Mouse (Mus musculus) thymus, adult 2 months (tissue): ENCODE measurements around the gene 2200002D01Rik. TPM values are rescaled to one million over a fixed set of nuclear protein-coding genes. Genes with fewer than 3 reads are reported as not detected.

Experiments
- DNase-seq: peaks from one replicate; pipeline ENCODE4 v3.0.0; 2021
- H3K27ac ChIP-seq: fragments of 200-500 bp; 2 replicates; pipeline ENCODE4 v1.5.1; 2012; ENCODE audit warnings: low read length, control low read depth; ENCODE audit not compliant: control insufficient read depth, insufficient read depth
- H3K27me3 ChIP-seq: fragments of 200-500 bp; 2 replicates; pipeline ENCODE4 v1.6.1; 2012; ENCODE audit warnings: mild to moderate bottlenecking, low read length, moderate library complexity, mixed read lengths; ENCODE audit not compliant: control insufficient read depth, insufficient read depth
- H3K36me3 ChIP-seq: fragments of 200-500 bp; 2 replicates; pipeline ENCODE4 v1.6.1; 2012; ENCODE audit warnings: mild to moderate bottlenecking, low read length, moderate library complexity; ENCODE audit not compliant: control insufficient read depth, insufficient read depth
- H3K4me1 ChIP-seq: fragments of 200-500 bp; replicated peaks from 2 replicates; pipeline ENCODE4 v1.6.1; 2012; ENCODE audit warnings: low read length; ENCODE audit not compliant: control insufficient read depth, insufficient read depth
- H3K4me3 ChIP-seq: fragments of 200-500 bp; 2 replicates; pipeline ENCODE4 v1.5.1; 2012; ENCODE audit warnings: mild to moderate bottlenecking, low read length, control low read depth, moderate library complexity; ENCODE audit not compliant: control insufficient read depth, insufficient read depth
- CTCF ChIP-seq: fragments of 200-500 bp; IDR thresholded peaks from 2 replicates; pipeline ENCODE4 v1.5.1; 2012; ENCODE audit warnings: mild to moderate bottlenecking, control low read depth, low read length, moderate library complexity, borderline replicate concordance; ENCODE audit not compliant: control insufficient read depth, poor library complexity, insufficient read depth; ENCODE audit errors: extremely low read depth
- POLR2A ChIP-seq: fragments of 200-500 bp; IDR thresholded peaks from 2 replicates; pipeline ENCODE4 v1.6.1; 2012; ENCODE audit warnings: mild to moderate bottlenecking, low read length, control low read depth, moderate library complexity; ENCODE audit not compliant: control insufficient read depth, poor library complexity, insufficient read depth; ENCODE audit errors: extremely low read depth
- WGBS: fragments of 180-500 bp; shearing (Covaris S2); methylation state at CpG from one replicate; pipeline ENCODE4 v1.1.7; 2018; 5-methylcytosine and 5-hydroxymethylcytosine counted together
- polyA plus RNA-seq: library from polyadenylated mRNA; depleted of rRNA; stranded (reverse); fragments of >200 nt; gene quantifications from 2 replicates; pipeline ENCODE4 v1.2.3, GENCODE M21; 2012

The 2200002D01Rik gene
- polyA plus RNA-seq, 1 experiment = 3.6 TPM

DNA sequence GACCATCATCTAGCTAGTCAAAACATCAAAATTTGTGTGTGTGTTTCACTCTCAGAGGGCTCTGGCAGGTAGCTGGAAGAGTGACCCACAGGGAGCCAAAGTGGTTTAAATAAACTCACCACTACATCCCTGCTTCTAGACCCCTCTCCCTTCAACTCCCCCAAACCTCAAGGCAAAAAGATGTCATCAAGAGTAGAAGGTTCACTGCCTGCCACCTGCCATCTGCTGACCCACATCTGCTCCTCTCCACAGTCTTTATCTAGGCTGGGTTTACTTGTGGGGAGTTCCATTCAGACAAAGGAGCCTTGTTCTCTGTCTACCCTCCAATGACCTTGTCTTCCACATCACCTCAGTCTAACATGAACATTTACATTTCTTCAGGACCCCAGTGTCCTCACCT, 31.0 kb upstream of the 2200002D01Rik start:
- TF ChIP-seq CTCF (no peak), POLR2A (no peak)
- peaks cover 3% of the 10 kb centered on the region; the same call in 1 of the 2 replicates for H3K36me3 ChIP-seq
- no peaks in the 10 kb centered on the region for H3K27me3 ChIP-seq
- H3K4me1 ChIP-seq = peaks cover 29% of the 10 kb centered on the region
- H3K27ac ChIP-seq = peak overlapping the region; percentile 85
- peak; percentile 39 for DNase-seq
- no peak overlapping the region for H3K4me3 ChIP-seq

- Histone ChIP-seq H3K4me1 (peaks cover 31% of the 10 kb centered on the region), H3K27ac (0 out of 2 replicates have a peak overlapping the region, but pooled peaks have one; percentile 28), H3K27me3 (no peaks in the 10 kb centered on the region), H3K36me3 (peaks cover 4% of the 10 kb centered on the region; the same call in 1 of the 2 replicates), H3K4me3 (no peak overlapping the region)
- DNase-seq = no peak
- whole genome bisulfite sequencing = 91% methylated on average over 4 of the region's 4 CpGs
- TF ChIP-seq CTCF (no peak), POLR2A (no peak)
Observed at GRCm38 (mm10) chr7:29277510-29277909, 29.2 kb upstream of the 2200002D01Rik start.

- peaks cover 4% of the 10 kb centered on the region; the same call in 1 of the 2 replicates for H3K36me3 ChIP-seq
- no peak for TF ChIP-seq POLR2A
- TF ChIP-seq CTCF = no peak
- H3K4me1 ChIP-seq = peaks cover 29% of the 10 kb centered on the region
- H3K4me3 ChIP-seq = no peak overlapping the region
- no peaks in the 10 kb centered on the region for H3K27me3 ChIP-seq
- no peak for DNase-seq
- WGBS = 88% methylated on average over 5 of the region's 5 CpGs
- no peak overlapping the region; the same call in 1 of the 2 replicates for H3K27ac ChIP-seq
Observed at GRCm38 (mm10) chr7:29276715-29277114, 28.4 kb upstream of the 2200002D01Rik start.

DNA sequence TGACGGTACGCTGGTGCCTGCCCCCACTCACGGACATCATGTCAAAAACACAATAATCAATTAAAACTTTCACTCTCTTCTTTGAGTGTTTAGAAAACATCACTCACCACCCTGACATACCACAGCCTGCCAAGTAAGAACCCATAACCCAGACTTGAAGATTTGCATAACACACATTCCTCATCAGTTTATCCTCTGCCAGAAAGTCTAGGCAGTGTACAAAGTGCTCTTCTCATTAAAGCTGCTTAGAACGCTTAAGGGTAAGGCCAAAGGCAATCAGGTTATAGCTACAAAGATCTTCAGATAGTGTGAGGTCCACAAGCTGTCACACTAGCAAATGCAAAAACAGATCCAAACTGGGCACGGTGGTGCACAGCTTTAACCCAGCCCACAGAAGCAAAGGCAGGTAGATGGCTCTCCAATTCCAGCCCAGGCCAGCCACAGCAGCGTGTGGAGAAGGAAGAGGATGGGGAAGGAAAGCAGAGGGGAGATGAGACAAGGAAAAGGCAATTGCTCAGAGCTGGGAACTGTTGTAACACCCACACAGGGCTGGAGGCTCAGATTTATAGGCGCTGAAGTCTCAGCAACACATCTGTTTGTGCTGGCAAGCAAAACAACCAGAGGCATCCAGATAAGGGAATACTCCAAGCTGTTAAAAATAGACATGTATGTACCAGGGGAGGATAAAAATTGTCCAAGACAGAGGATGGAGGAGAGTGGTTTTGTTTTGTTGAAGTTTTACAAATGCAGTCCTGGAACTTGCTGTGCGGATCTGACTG, 23.6 kb upstream of the 2200002D01Rik start:
- Histone ChIP-seq H3K36me3 (peaks cover 4% of the 10 kb centered on the region; the same call in 1 of the 2 replicates), H3K4me3 (no peak overlapping the region), H3K4me1 (peaks cover 21% of the 10 kb centered on the region), H3K27ac (peak overlapping the region; percentile 40; the same call in 1 of the 2 replicates), H3K27me3 (no peaks in the 10 kb centered on the region)
- 86% methylated on average over 8 of the region's 8 CpGs for WGBS
- no peak for DNase-seq
- TF ChIP-seq POLR2A (no peak), CTCF (no peak)

DNA sequence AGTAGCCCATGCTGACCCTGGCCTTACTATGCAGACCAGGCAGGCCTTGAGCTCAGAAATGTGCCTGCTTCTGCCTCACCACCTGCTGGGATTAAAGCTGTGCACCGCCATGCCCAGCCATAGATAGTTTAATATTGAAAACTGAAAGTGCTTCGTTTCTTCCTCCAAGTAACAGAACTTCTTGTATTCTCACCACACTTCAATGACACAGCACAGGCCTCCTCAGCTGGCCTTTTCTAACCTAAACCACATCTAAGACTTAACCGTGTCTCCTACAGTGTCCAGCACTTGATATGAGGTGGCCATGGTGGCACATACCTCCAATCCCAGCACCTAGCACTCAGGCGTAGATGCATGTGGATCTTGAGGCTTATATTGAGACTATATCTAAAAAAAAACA, 22.2 kb upstream of the 2200002D01Rik start:
- Histone ChIP-seq H3K27ac (peak overlapping the region; percentile 26; the same call in 1 of the 2 replicates), H3K27me3 (no peaks in the 10 kb centered on the region), H3K36me3 (peaks cover 4% of the 10 kb centered on the region; the same call in 1 of the 2 replicates), H3K4me1 (peaks cover 25% of the 10 kb centered on the region), H3K4me3 (no peak overlapping the region)
- DNase-seq = no peak
- WGBS = 19% methylated on average over 4 of the region's 4 CpGs
- TF ChIP-seq CTCF (no peak), POLR2A (no peak)

- TF ChIP-seq POLR2A (no peak), CTCF (no peak)
- Histone ChIP-seq H3K4me1 (peaks cover 28% of the 10 kb centered on the region), H3K36me3 (no peaks in the 10 kb centered on the region), H3K27me3 (no peaks in the 10 kb centered on the region), H3K4me3 (no peak overlapping the region), H3K27ac (no peak overlapping the region)
- no peak for DNase-seq
- 91% methylated on average over 4 of the region's 4 CpGs for WGBS
Observed at GRCm38 (mm10) chr7:29266931-29267330, 18.7 kb upstream of the 2200002D01Rik start.

DNA sequence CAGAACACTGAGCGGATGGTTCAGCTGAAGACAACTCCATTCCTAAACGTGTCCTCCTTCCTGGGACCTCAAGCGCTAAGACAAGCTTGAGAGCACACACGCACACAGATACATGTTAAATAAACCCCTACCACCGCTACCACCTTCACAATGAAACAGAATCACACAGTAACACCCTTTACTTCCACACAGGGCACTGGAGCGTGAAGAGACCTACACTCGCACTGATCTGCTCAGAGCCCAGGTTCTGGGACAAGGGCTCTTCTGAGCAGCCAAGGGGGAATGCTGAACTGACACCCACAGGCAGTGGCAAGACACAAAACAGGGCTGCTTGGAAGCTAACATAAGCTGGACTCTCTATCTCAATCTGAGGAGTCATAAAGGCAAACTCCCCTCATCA, 17.4 kb upstream of the 2200002D01Rik start:
- Histone ChIP-seq H3K36me3 (no peaks in the 10 kb centered on the region), H3K4me1 (peaks cover 27% of the 10 kb centered on the region), H3K27me3 (no peaks in the 10 kb centered on the region), H3K4me3 (no peak overlapping the region), H3K27ac (no peak overlapping the region)
- 91% methylated on average over 7 of the region's 7 CpGs for WGBS
- TF ChIP-seq POLR2A (no peak), CTCF (no peak)
- no peak for DNase-seq
